Mouse (Mus musculus): ENCODE data around the gene Cnnm2.

DNA sequence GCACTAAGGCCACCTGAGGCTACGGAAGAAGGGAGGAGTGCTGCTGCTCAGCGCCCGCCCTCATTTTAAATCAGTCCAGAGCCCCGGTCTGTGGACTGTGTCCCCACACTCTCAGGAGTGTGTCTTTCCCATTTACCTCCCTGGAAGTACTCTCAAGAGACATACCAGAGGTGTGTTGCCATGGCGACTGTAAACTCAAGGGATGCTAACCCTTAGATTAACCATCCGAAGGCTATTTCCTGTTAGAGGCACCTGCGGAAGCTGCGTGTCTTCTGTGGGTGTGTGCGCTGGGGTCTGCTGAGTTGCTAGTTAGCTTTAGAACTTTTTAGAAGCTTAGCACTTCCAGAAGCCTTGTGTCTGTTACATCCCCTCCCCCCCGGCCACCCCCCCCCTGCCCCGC is 107.7 kb downstream of the Cnnm2 start:
- no peak for TF ChIP-seq GATA1 (IDR thresholded peaks at IDR 0.05; ENCODE audit: borderline replicate concordance, low read length)
- no peak for TF ChIP-seq FLI1 (IDR thresholded peaks at IDR 0.05; ENCODE audit: low read length)
